Mouse (Mus musculus) C2C12 (cell line): ENCODE results near the gene Bcl11b. TPM values are rescaled to one million over a fixed set of nuclear protein-coding genes. Genes with fewer than 3 reads are reported as not detected.

Experiments
- H3K27me3 ChIP-seq: one replicate; pipeline ENCODE4 v1.6.1; 2011; ENCODE audit not compliant: control insufficient read depth, insufficient read depth, insufficient read length
- H3K36me3 ChIP-seq: one replicate; pipeline ENCODE4 v1.6.1; 2011; ENCODE audit not compliant: control insufficient read depth, insufficient read depth
- H3K4me3 ChIP-seq: one replicate; pipeline ENCODE4 v1.5.1; 2011; ENCODE audit warnings: mild to moderate bottlenecking, control low read depth; ENCODE audit not compliant: poor library complexity, insufficient read depth, severe bottlenecking
- H3K79me2 ChIP-seq: one replicate; pipeline ENCODE4 v1.6.1; 2011; ENCODE audit not compliant: control insufficient read depth, insufficient read depth
- H3K79me3 ChIP-seq: one replicate; pipeline ENCODE4 v1.6.1; 2011; ENCODE audit warnings: low read depth, control low read depth
- H3ac ChIP-seq: one replicate; pipeline ENCODE3; 2011; ENCODE audit warnings: low read depth; ENCODE audit not compliant: control insufficient read depth, insufficient read length
- CEBPB ChIP-seq: IDR thresholded peaks from one replicate; pipeline ENCODE4 v1.6.1; 2011; ENCODE audit warnings: low read depth, mild to moderate bottlenecking, control low read depth, moderate library complexity
- CTCF ChIP-seq: IDR thresholded peaks from one replicate; pipeline ENCODE4 v1.5.1; 2011; ENCODE audit not compliant: control insufficient read depth, insufficient read depth, insufficient read length
- FOSL1 ChIP-seq: IDR thresholded peaks from one replicate; pipeline ENCODE4 v1.8.0; 2011; ENCODE audit warnings: mild to moderate bottlenecking, low read length; ENCODE audit not compliant: poor library complexity, insufficient read depth, severe bottlenecking
- MAX ChIP-seq: IDR thresholded peaks from one replicate; pipeline ENCODE4 v1.6.1; 2011; ENCODE audit warnings: mild to moderate bottlenecking, control low read depth
- MYOD1 ChIP-seq: IDR thresholded peaks from one replicate; pipeline ENCODE4 v1.6.1; 2011; ENCODE audit warnings: low read depth; ENCODE audit not compliant: control insufficient read depth, insufficient read length
- MYOG ChIP-seq: IDR thresholded peaks from one replicate; pipeline ENCODE4 v1.6.1; 2011; ENCODE audit not compliant: control insufficient read depth, insufficient read length; ENCODE audit errors: extremely low read depth
- USF1 ChIP-seq: IDR thresholded peaks from one replicate; pipeline ENCODE4 v1.6.1; 2011; ENCODE audit warnings: low read depth, mild to moderate bottlenecking, control low read depth, moderate library complexity
- polyA plus RNA-seq: library from polyadenylated mRNA; unstranded; fragments of >200 nt; fragmentation: generic; extraction: Trizol; gene quantifications from one replicate; pipeline ENCODE4 v1.2.1, GENCODE M21; 2012; ENCODE audit warnings: missing spikeins

Gene Bcl11b
- polyA plus RNA-seq, 1 experiment = not detected

DNA sequence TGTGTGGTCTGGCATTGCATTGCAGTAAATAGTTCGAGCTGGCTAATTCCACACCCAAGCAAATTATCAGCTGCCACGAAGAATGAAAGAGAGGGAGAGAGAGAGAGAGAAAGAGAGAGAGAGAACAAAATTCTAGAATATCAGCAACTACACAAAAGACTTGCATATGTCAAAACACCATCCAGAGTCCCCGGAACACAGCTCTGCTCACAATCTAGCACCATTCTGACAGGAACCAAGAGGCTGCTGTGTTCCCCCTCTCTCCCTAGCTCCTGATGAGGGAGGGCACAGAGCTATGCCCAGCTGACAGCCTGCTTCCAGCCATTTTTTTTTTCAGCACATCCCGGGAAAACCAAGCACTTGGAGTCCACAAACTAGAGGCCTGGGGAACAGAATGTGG is 6.6 kb downstream of the Bcl11b start:
- Histone ChIP-seq H3K4me3 (no peak overlapping the region), H3K36me3 (no peaks in the 10 kb centered on the region), H3K79me3 (no peaks in the 10 kb centered on the region), H3K79me2 (no peaks in the 10 kb centered on the region), H3ac (no peak overlapping the region), H3K27me3 (peaks cover 29% of the 10 kb centered on the region)
- TF ChIP-seq USF1 (no peak), MYOG (no peak), CEBPB (no peak), CTCF (no peak), FOSL1 (no peak), MYOD1 (no peak), MAX (no peak)

DNA sequence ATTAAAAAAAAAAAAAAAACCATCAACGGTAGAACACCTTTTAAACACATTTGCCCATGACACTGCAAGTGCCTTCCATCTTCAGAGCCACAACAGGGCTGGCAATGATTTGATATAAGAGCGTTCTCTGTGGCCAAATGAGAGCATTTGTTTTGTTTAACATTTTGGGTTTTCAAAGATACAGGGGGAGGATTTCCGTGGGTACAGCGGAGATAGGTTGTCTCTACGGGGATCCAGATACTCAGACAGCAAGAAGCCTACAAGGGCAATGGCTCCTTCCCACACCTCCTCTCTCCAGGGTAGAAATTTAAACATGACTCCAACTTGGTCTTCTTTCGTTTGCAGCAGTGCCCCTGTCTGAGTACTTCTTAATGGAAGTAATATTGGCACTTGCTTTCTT is 7.2 kb downstream of the Bcl11b start:
- Histone ChIP-seq H3K79me3 (no peaks in the 10 kb centered on the region), H3K36me3 (no peaks in the 10 kb centered on the region), H3K27me3 (peaks cover 27% of the 10 kb centered on the region), H3K4me3 (no peak overlapping the region), H3K79me2 (no peaks in the 10 kb centered on the region), H3ac (no peak overlapping the region)
- TF ChIP-seq MYOD1 = no peak
- TF ChIP-seq MYOG = no peak
- TF ChIP-seq CEBPB = no peak
- TF ChIP-seq USF1 = no peak
- no peak for TF ChIP-seq FOSL1
- no peak for TF ChIP-seq MAX
- no peak for TF ChIP-seq CTCF

DNA sequence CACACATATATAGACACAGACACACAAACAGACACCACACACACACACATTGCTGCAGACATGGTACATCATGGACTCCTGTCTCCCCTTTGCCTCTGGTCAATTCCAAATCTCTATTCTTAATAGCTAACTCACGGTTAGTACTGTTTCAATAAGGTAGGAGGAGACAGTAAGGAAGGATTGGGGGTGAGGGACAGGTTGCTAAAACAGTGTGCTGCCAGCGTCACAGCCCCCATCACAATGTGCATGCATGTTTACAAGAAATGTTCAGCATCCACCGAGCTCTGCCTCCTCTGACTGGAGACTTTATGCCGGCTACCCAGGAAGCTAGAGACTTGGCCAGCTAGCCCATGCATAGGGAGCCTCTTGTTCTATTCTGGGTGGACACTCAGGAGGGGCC is 9.0 kb downstream of the Bcl11b start:
- H3K79me3 ChIP-seq = no peaks in the 10 kb centered on the region
- no peak overlapping the region for H3K4me3 ChIP-seq
- no peaks in the 10 kb centered on the region for H3K36me3 ChIP-seq
- H3ac ChIP-seq = no peak overlapping the region
- TF ChIP-seq MYOG (no peak), CTCF (no peak), CEBPB (no peak), FOSL1 (no peak), USF1 (no peak), MAX (no peak), MYOD1 (no peak)
- H3K79me2 ChIP-seq = no peaks in the 10 kb centered on the region
- H3K27me3 ChIP-seq = peaks cover 22% of the 10 kb centered on the region

DNA sequence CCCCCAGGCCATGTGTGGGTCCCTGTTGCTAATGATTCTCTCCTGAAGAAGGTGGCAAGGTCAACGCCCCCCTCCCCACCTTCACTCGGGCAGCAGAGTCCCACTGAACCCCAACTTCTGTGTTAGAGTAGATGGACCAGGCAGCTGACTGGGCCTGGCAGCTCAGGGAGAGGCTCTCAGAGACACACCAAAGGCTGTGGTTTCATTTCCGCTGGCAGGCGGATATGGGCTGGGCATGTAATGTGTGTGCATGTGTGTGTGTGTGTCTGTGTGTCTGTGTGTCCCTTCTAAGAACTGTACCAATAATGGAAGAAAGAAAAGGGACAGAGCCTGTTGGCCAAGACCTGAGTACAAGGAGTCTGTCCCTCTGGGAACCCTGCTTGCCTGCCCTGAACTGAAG is 10.4 kb downstream of the Bcl11b start:
- Histone ChIP-seq H3K4me3 (no peak overlapping the region), H3K79me2 (no peaks in the 10 kb centered on the region), H3K27me3 (peaks cover 22% of the 10 kb centered on the region), H3K36me3 (no peaks in the 10 kb centered on the region), H3K79me3 (no peaks in the 10 kb centered on the region), H3ac (no peak overlapping the region)
- TF ChIP-seq USF1 (no peak), MAX (no peak), MYOG (no peak), CTCF (no peak), FOSL1 (no peak), CEBPB (no peak), MYOD1 (no peak)

DNA sequence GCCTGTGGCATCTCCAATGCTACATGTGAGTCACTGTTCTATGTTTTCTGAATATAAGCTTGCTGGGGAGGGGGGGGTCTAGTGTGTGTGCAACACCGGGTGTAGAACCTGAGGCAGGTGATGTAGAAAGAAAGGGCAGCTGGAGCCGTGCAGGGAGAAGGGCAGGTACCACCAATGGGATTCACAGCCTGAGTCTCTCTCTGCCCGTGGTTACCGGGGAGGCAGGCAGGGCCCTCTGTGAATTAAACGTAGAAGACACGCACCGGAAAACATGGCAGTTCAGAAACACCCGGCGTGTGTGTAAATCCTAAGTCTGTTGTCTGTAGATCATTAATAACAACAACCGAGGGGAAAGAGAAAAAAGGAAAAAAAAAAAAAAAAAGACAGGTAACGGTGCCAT is 12.2 kb downstream of the Bcl11b start:
- Histone ChIP-seq H3ac (no peak overlapping the region), H3K27me3 (peaks cover 19% of the 10 kb centered on the region), H3K4me3 (no peak overlapping the region), H3K36me3 (no peaks in the 10 kb centered on the region), H3K79me3 (no peaks in the 10 kb centered on the region), H3K79me2 (no peaks in the 10 kb centered on the region)
- TF ChIP-seq CTCF (no peak), USF1 (no peak), MAX (no peak), CEBPB (no peak), MYOG (no peak), MYOD1 (no peak), FOSL1 (no peak)

DNA sequence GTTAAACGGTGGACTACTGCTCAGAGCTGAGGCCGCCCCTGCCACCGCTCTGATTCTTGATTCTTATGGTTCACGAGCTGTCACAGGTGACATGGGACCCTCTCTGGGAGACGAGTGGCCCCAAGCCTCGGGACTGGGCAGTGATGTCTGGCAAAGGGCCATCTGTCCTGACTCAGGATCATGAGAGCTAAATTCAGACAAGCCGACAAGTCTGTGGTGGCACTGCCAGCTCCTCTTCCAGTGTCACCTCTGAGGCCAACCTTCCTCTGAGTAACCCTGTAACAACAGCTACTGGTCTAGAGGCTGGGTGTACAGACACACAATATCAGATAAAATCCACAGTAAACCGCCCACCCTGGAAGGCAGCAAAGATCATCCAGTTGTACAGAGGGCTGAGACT is 20.2 kb downstream of the Bcl11b start:
- H3K79me3 ChIP-seq = no peaks in the 10 kb centered on the region
- H3ac ChIP-seq = no peak overlapping the region
- no peaks in the 10 kb centered on the region for H3K79me2 ChIP-seq
- TF ChIP-seq USF1 = no peak
- TF ChIP-seq CTCF = no peak
- no peak for TF ChIP-seq CEBPB
- TF ChIP-seq MYOD1 = no peak
- TF ChIP-seq MAX = no peak
- TF ChIP-seq MYOG = no peak
- TF ChIP-seq FOSL1 = no peak
- H3K27me3 ChIP-seq = peaks cover 16% of the 10 kb centered on the region
- no peaks in the 10 kb centered on the region for H3K36me3 ChIP-seq
- H3K4me3 ChIP-seq = no peak overlapping the region
